Mouse (Mus musculus) liver, adult 2 months (tissue): ENCODE measurements around the gene Epha4.

ENCODE experiments used
- CTCF ChIP-seq: fragments of 200-500 bp; IDR thresholded peaks from 2 replicates; pipeline ENCODE4 v1.5.1; 2011; ENCODE audit warnings: low read depth, low read length, control low read depth
- POLR2A ChIP-seq: fragments of 200-500 bp; IDR thresholded peaks from 2 replicates; pipeline ENCODE4 v1.6.1; 2011; ENCODE audit warnings: low read length, control low read depth; ENCODE audit not compliant: insufficient read depth; ENCODE audit errors: extremely low read depth

DNA sequence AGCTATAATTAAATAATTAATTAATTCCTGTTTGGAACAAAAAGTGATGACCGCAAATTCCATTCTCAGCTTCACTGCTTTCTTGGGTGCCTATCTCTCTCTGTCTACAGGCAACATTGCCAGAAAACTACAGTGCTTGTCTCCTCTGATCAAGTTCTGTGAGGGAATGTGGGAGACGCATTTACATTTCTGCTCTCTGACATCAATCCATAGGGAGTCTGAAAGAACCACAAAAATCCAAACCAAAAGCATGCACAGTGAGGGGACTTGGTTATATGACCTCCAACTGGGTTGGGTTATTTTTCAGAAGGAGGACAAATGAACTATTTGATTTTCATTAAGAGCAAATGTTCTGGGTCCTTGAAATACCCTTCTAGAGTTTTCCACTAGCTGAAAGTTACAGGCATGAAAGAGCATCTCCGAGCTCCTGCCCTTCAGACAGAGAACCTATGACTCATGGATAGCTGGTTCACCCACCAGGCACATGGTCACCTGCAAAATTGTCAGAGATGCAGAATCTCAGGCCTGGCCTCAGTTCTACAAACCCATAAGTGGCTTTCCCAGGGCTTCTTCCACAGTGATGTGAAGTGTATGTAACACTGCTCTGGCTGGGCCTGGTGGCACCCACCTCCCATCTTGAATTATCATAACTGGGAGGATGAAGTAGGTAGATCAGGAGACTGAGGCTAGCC, 75.4 kb downstream of the Epha4 start:
- TF ChIP-seq POLR2A (no peak), CTCF (no peak)
